Mouse (Mus musculus): ENCODE measurements around the gene Cnbd2. TPM values are rescaled to one million over a fixed set of nuclear protein-coding genes. Genes with fewer than 3 reads are reported as not detected.

Cnbd2 gene
- polyA plus RNA-seq, 1 experiment = 2.2 TPM

- DNase-seq (ENCODE audit: low read depth in 1 of 2, low spot score in 2 of 2) = no peak
- TF ChIP-seq POLR2A (IDR thresholded peaks at IDR 0.05; ENCODE audit: low read depth, low read length) (no peak), CTCF (IDR thresholded peaks at IDR 0.05; ENCODE audit: extremely low read depth, insufficient read depth, insufficient read length, insufficient replicate concordance) (no peak)
- Histone ChIP-seq H3K36me3 (ENCODE audit: control insufficient read depth, insufficient read depth, low read length) (peaks cover 13% of the 10 kb centered on the region), H3K27me3 (ENCODE audit: control insufficient read depth, insufficient read depth, low read length) (no peaks in the 10 kb centered on the region), H3K4me3 (ENCODE audit: extremely low read depth, insufficient read depth, insufficient read length) (no peak overlapping the region), H3K27ac (ENCODE audit: insufficient read depth, low read length) (no peak overlapping the region), H3K4me1 (ENCODE audit: control insufficient read depth, insufficient read depth, insufficient read length) (no peaks in the 10 kb centered on the region)
- WGBS = 87% methylated on average over 2 of the region's 2 CpGs
Measured at GRCm38 (mm10) chr2:156285161-156285560, 26.9 kb upstream of the Cnbd2 start.

GRCm38 (mm10) chr2:156286733-156287132 is 25.4 kb upstream of the Cnbd2 start:
- TF ChIP-seq CTCF (IDR thresholded peaks at IDR 0.05; ENCODE audit: extremely low read depth, insufficient read depth, insufficient read length, insufficient replicate concordance) = no peak
- no peak for TF ChIP-seq POLR2A (IDR thresholded peaks at IDR 0.05; ENCODE audit: low read depth, low read length)
- 96% methylated on average over 4 of the region's 4 CpGs for WGBS

GRCm38 (mm10) chr2:156288222-156288621 is 23.9 kb upstream of the Cnbd2 start:
- peaks cover 9% of the 10 kb centered on the region; the same call in 1 of the 2 replicates for H3K36me3 ChIP-seq (ENCODE audit: control insufficient read depth, insufficient read depth, low read length)
- no peaks in the 10 kb centered on the region for H3K27me3 ChIP-seq (ENCODE audit: control insufficient read depth, insufficient read depth, low read length)
- TF ChIP-seq POLR2A (IDR thresholded peaks at IDR 0.05; ENCODE audit: low read depth, low read length) (no peak), CTCF (IDR thresholded peaks at IDR 0.05; ENCODE audit: extremely low read depth, insufficient read depth, insufficient read length, insufficient replicate concordance) (no peak)
- no peak overlapping the region for H3K4me3 ChIP-seq (ENCODE audit: extremely low read depth, insufficient read depth, insufficient read length)
- peaks cover 9% of the 10 kb centered on the region; the same call in 1 of the 2 replicates for H3K4me1 ChIP-seq (ENCODE audit: control insufficient read depth, insufficient read depth, insufficient read length)
- H3K27ac ChIP-seq (ENCODE audit: insufficient read depth, low read length) = no peak overlapping the region
- 87% methylated on average over 2 of the region's 2 CpGs for WGBS
- DNase-seq (ENCODE audit: low read depth in 1 of 2, low spot score in 2 of 2) = no peak

More at GRCm38 (mm10) chr2:156286733-156287132, 25.4 kb upstream of the Cnbd2 start:
- DNase-seq (ENCODE audit: low read depth in 1 of 2, low spot score in 2 of 2) = no peak
- Histone ChIP-seq H3K4me1 (ENCODE audit: control insufficient read depth, insufficient read depth, insufficient read length) (no peaks in the 10 kb centered on the region), H3K4me3 (ENCODE audit: extremely low read depth, insufficient read depth, insufficient read length) (no peak overlapping the region), H3K27me3 (ENCODE audit: control insufficient read depth, insufficient read depth, low read length) (no peaks in the 10 kb centered on the region), H3K36me3 (ENCODE audit: control insufficient read depth, insufficient read depth, low read length) (peaks cover 13% of the 10 kb centered on the region), H3K27ac (ENCODE audit: insufficient read depth, low read length) (no peak overlapping the region)

GRCm38 (mm10) chr2:156289552-156290160 is 22.4 kb upstream of the Cnbd2 start:
- Histone ChIP-seq H3K36me3 (ENCODE audit: control insufficient read depth, insufficient read depth, low read length) (peaks cover 9% of the 10 kb centered on the region; the same call in 1 of the 2 replicates), H3K4me1 (ENCODE audit: control insufficient read depth, insufficient read depth, insufficient read length) (peaks cover 22% of the 10 kb centered on the region; the same call in 1 of the 2 replicates), H3K27ac (ENCODE audit: insufficient read depth, low read length) (no peak overlapping the region), H3K27me3 (ENCODE audit: control insufficient read depth, insufficient read depth, low read length) (no peaks in the 10 kb centered on the region), H3K4me3 (ENCODE audit: extremely low read depth, insufficient read depth, insufficient read length) (no peak overlapping the region)
- WGBS = 92% methylated on average over 2 of the region's 2 CpGs
- TF ChIP-seq CTCF (IDR thresholded peaks at IDR 0.05; ENCODE audit: extremely low read depth, insufficient read depth, insufficient read length, insufficient replicate concordance) (no peak), POLR2A (IDR thresholded peaks at IDR 0.05; ENCODE audit: low read depth, low read length) (no peak)
- DNase-seq (ENCODE audit: low read depth in 1 of 2, low spot score in 2 of 2) = no peak

GRCm38 (mm10) chr2:156291998-156292397 is 20.1 kb upstream of the Cnbd2 start:
- Histone ChIP-seq H3K27me3 (ENCODE audit: control insufficient read depth, insufficient read depth, low read length) (no peaks in the 10 kb centered on the region), H3K4me3 (ENCODE audit: extremely low read depth, insufficient read depth, insufficient read length) (no peak overlapping the region), H3K4me1 (ENCODE audit: control insufficient read depth, insufficient read depth, insufficient read length) (peaks cover 34% of the 10 kb centered on the region), H3K27ac (ENCODE audit: insufficient read depth, low read length) (no peak overlapping the region), H3K36me3 (ENCODE audit: control insufficient read depth, insufficient read depth, low read length) (peaks cover 8% of the 10 kb centered on the region; the same call in 1 of the 2 replicates)
- no peak for DNase-seq (ENCODE audit: low read depth in 1 of 2, low spot score in 2 of 2)
- TF ChIP-seq CTCF (IDR thresholded peaks at IDR 0.05; ENCODE audit: extremely low read depth, insufficient read depth, insufficient read length, insufficient replicate concordance) (no peak), POLR2A (IDR thresholded peaks at IDR 0.05; ENCODE audit: low read depth, low read length) (no peak)
- 87% methylated on average over 1 of the region's 1 CpGs for WGBS

- H3K4me1 ChIP-seq (ENCODE audit: control insufficient read depth, insufficient read depth, insufficient read length) = peaks cover 34% of the 10 kb centered on the region
- TF ChIP-seq CTCF (IDR thresholded peaks at IDR 0.05; ENCODE audit: extremely low read depth, insufficient read depth, insufficient read length, insufficient replicate concordance) (no peak), POLR2A (IDR thresholded peaks at IDR 0.05; ENCODE audit: low read depth, low read length) (no peak)
- peaks cover 4% of the 10 kb centered on the region; the same call in 1 of the 2 replicates for H3K36me3 ChIP-seq (ENCODE audit: control insufficient read depth, insufficient read depth, low read length)
- H3K27me3 ChIP-seq (ENCODE audit: control insufficient read depth, insufficient read depth, low read length) = no peaks in the 10 kb centered on the region
- 41% methylated on average over 2 of the region's 2 CpGs for WGBS
- H3K4me3 ChIP-seq (ENCODE audit: extremely low read depth, insufficient read depth, insufficient read length) = no peak overlapping the region; the same call in 1 of the 2 replicates
- DNase-seq (ENCODE audit: low read depth in 1 of 2, low spot score in 2 of 2) = peak; percentile 26 to 27
- peak overlapping the region; percentile 95 for H3K27ac ChIP-seq (ENCODE audit: insufficient read depth, low read length)
Measured at GRCm38 (mm10) chr2:156295601-156296063, 16.5 kb upstream of the Cnbd2 start.

- no peaks in the 10 kb centered on the region for H3K27me3 ChIP-seq (ENCODE audit: control insufficient read depth, insufficient read depth, low read length)
- WGBS = 71% methylated on average over 3 of the region's 3 CpGs
- TF ChIP-seq POLR2A (IDR thresholded peaks at IDR 0.05; ENCODE audit: low read depth, low read length) (no peak), CTCF (IDR thresholded peaks at IDR 0.05; ENCODE audit: extremely low read depth, insufficient read depth, insufficient read length, insufficient replicate concordance) (no peak)
- no peak overlapping the region for H3K4me3 ChIP-seq (ENCODE audit: extremely low read depth, insufficient read depth, insufficient read length)
- no peak for DNase-seq (ENCODE audit: low read depth in 1 of 2, low spot score in 2 of 2)
- H3K36me3 ChIP-seq (ENCODE audit: control insufficient read depth, insufficient read depth, low read length) = peaks cover 6% of the 10 kb centered on the region; the same call in 1 of the 2 replicates
- peak overlapping the region; percentile 95 for H3K27ac ChIP-seq (ENCODE audit: insufficient read depth, low read length)
- peaks cover 34% of the 10 kb centered on the region for H3K4me1 ChIP-seq (ENCODE audit: control insufficient read depth, insufficient read depth, insufficient read length)
Measured at GRCm38 (mm10) chr2:156296190-156296589, 15.9 kb upstream of the Cnbd2 start.

Data from spleen, adult 2 months (tissue).